Mouse (Mus musculus) heart, postnatal 4 days (tissue): ENCODE data around the gene Ube2j1. TPM values are rescaled to one million over a fixed set of nuclear protein-coding genes. Genes with fewer than 3 reads are reported as not detected.

Experiments
- DNase-seq: peaks from one replicate; pipeline ENCODE4 v3.0.0; 2021
- total RNA-seq, 2 experiments: library from RNA; stranded (reverse); gene quantifications; 2 replicates each; pipeline ENCODE4 v1.2.3; 2021

The Ube2j1 gene
- total RNA-seq, 2 experiments from 2014 or later = 44.9 to 46.6 TPM

- DNase-seq = no peak
Measured at GRCm38 (mm10) chr4:33072526-33073161, 41.4 kb downstream of the Ube2j1 start.

GRCm38 (mm10) chr4:33074406-33074805 lies 43.2 kb downstream of the Ube2j1 start:
- DNase-seq = no peak

- DNase-seq = no peak
Measured at GRCm38 (mm10) chr4:33074851-33075250, 43.6 kb downstream of the Ube2j1 start.

- no peak for DNase-seq
Measured at GRCm38 (mm10) chr4:33075776-33076524, 44.7 kb downstream of the Ube2j1 start.

GRCm38 (mm10) chr4:33077161-33077560 lies 45.9 kb downstream of the Ube2j1 start:
- DNase-seq = no peak

GRCm38 (mm10) chr4:33077724-33078123 lies 46.5 kb downstream of the Ube2j1 start:
- DNase-seq = no peak

- no peak for DNase-seq
Measured at GRCm38 (mm10) chr4:33078492-33078891, 47.3 kb downstream of the Ube2j1 start.

GRCm38 (mm10) chr4:33099118-33099694 lies 68.0 kb downstream of the Ube2j1 start:
- DNase-seq = no peak

Other genes with a start within 250 kb of the Ube2j1 start
- gene Lyrm2, start 231.2 kb upstream of the Ube2j1 start, total RNA-seq = 10 to 100 TPM; 46.4 to 51.0 TPM
- 1 to 10 TPM; 7.2 to 8.2 TPM for gene Ankrd6, start 80.6 kb upstream of the Ube2j1 start, total RNA-seq
- gene Rragd, start 48.4 kb upstream of the Ube2j1 start, total RNA-seq = 10 to 100 TPM; 81.7 to 84.3 TPM
- gene Gabrr2, start 31.6 kb downstream of the Ube2j1 start, total RNA-seq = not detected
- under 1 TPM; 0.41 TPM for gene Gabrr1, start 101.1 kb downstream of the Ube2j1 start, total RNA-seq
- 10 to 100 TPM; 19.2 to 19.6 TPM for gene Pm20d2, start 158.3 kb downstream of the Ube2j1 start, total RNA-seq
- gene Srsf12, start 177.6 kb downstream of the Ube2j1 start, total RNA-seq = under 1 TPM; 0.18 to 0.29 TPM